Mouse (Mus musculus): Measurements from ENCODE around the gene Vamp8. TPM values are rescaled to one million over a fixed set of nuclear protein-coding genes. Genes with fewer than 3 reads are reported as not detected.

The Vamp8 gene
- polyA plus RNA-seq (2017; shearing (Covaris generic)): 151 TPM

DNA sequence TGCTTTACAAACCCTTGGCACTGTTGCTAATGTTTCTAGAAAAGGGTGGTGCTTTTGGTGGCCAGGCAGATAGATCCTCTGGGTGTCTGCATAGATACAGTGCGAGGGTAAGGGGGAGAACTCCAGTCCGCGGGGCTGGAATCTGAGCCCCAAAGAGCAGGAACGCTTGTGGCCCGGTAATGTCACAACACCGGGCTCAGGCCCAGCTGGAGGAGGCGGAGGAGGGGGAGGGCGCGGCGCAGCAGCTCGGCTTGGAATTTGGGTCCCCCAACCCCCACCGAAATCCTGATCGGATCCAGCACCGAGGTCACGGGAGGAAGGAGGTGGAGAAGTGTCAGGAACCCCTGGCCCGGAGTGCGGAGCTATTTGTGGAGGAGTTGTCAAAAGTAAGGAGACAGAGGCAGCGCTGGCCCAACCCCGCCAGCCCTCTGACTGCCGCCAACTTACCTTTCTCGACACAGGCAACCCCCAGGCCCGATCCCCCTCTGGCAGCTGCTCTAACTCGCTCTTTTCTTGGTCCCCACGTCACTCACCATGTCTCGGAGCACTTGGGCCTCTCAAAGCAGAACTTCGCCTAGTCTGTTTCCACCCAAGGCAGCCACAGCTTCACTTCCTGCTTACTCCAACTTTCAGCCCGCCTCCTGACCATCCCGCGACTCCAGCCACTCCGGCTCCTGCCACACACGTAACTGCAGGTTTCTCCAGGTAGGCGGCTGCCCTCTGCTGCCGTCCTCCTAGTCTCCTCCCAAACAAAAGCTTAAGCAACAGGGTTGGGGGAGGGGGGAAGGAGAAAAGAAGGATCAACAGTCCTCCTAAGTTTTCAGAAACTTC is at the start of gene Vamp8:
Vamp8 (minus strand) TSS at position 763 of the 831 bp plus-strand sequence.

DNA sequence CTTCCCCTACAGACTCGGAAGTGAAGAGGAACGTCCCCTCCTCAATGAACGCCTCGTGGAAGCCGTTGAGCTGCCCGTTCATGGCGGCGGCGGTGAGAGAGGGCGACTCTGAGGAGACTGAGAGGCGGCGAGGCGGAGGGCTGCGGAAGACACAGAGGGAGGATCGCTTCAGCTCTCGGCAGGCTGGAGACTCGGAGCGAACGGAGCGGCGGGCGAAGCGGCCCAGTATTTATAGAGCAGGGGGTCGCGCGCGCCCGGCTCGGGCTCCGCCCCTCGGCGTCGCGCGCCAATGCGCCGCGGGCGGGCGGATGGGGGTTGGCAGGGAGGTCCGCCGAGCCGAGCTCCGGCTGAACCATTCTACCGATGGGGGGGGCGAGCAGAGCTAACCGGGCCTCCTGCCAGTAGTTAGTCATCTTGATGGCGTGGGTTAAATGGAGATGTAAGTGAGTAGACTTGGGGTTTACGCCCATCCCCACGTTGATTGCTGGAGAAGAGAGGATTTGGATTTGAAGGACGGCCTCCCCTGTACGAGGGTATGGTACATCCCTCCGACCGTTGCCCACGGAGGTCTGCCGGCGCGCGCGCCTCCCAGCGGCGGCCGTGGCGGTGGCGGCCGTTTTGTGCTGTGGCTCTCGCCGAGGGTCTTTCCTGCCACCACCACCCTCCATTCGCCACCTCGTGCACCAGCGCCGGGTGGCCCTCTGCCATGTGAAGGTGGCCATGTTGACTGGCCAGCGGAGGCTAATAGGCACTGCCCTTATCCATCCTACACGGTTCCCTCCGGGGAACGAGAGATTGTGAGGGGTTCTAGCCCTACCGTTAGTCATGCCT is 49.1 kb upstream of the Vamp8 start, which contains the start of gene Mat2a:
Mat2a (minus strand) TSS at position 204 of the 831 bp plus-strand sequence.

GRCm38 (mm10) chr6:72414076-72414756 is 23.7 kb upstream of the Vamp8 start, which contains the start of gene Ggcx:
Gene Ggcx (plus strand): TSS chr6:72414308.

GRCm38 (mm10) chr6:72380131-72380770 is 10.3 kb downstream of the Vamp8 start, which contains the start of gene Vamp5:
Gene Vamp5 (minus strand): TSS chr6:72380468.

GRCm38 (mm10) chr6:72366844-72367443 is 23.6 kb downstream of the Vamp8 start, which contains the start of gene Rnf181:
Gene Rnf181 (minus strand): TSS chr6:72366956.

GRCm38 (mm10) chr6:72355066-72355911 is 35.2 kb downstream of the Vamp8 start, which contains the start of gene Tmem150a:
Gene Tmem150a (plus strand): TSS chr6:72355447.

GRCm38 (mm10) chr6:72347166-72347941 is 43.1 kb downstream of the Vamp8 start, which contains the start of gene 0610030E20Rik:
Gene 0610030E20Rik (plus strand): TSS chr6:72347317.

GRCm38 (mm10) chr6:72345074-72345567 is 45.4 kb downstream of the Vamp8 start, which contains the start of gene Usp39:
Gene Usp39 (minus strand): TSS chr6:72345184.

Other genes starting within 250 kb of the Vamp8 start
- not detected for gene Atoh8, start 155.1 kb downstream of the Vamp8 start, polyA plus RNA-seq (2017; shearing (Covaris generic))
- not detected for gene Sftpb, start 86.1 kb downstream of the Vamp8 start, polyA plus RNA-seq (2017; shearing (Covaris generic))
- gene Usp39, start 45.5 kb downstream of the Vamp8 start, polyA plus RNA-seq (2017; shearing (Covaris generic)): 32.2 TPM
- gene 0610030E20Rik, start 43.4 kb downstream of the Vamp8 start, polyA plus RNA-seq (2017; shearing (Covaris generic)): 28.9 TPM
- 1.1 TPM for gene Tmem150a, start 35.3 kb downstream of the Vamp8 start, polyA plus RNA-seq (2017; shearing (Covaris generic))
- gene Rnf181, start 23.7 kb downstream of the Vamp8 start, polyA plus RNA-seq (2017; shearing (Covaris generic)): 110 TPM
- 22.4 TPM for gene Vamp5, start 10.2 kb downstream of the Vamp8 start, polyA plus RNA-seq (2017; shearing (Covaris generic))
- 7.0 TPM for gene Ggcx, start 23.6 kb upstream of the Vamp8 start, polyA plus RNA-seq (2017; shearing (Covaris generic))
- 622 TPM for gene Mat2a, start 48.9 kb upstream of the Vamp8 start, polyA plus RNA-seq (2017; shearing (Covaris generic))
- not detected for gene Sh2d6, start 131.0 kb upstream of the Vamp8 start, polyA plus RNA-seq (2017; shearing (Covaris generic))
- gene Capg, start 153.7 kb upstream of the Vamp8 start, polyA plus RNA-seq (2017; shearing (Covaris generic)): 37.8 TPM
- gene Elmod3, start 207.7 kb upstream of the Vamp8 start, polyA plus RNA-seq (2017; shearing (Covaris generic)): 11.1 TPM
- gene Retsat, start 207.8 kb upstream of the Vamp8 start, polyA plus RNA-seq (2017; shearing (Covaris generic)): 6.1 TPM
- 292 TPM for gene Tgoln1, start 226.3 kb upstream of the Vamp8 start, polyA plus RNA-seq (2017; shearing (Covaris generic))